Mouse (Mus musculus) right cerebral cortex, adult 2 months (tissue): ENCODE measurements at regions not wholly inside any gene's neighbourhood (a gene's known extent, or its start where the extent isn't known, plus 50 kb on each side); places are given as distances from the start of the nearest gene placed in this dataset.
A peak's percentile ranks its signal among the peaks of the same experiment; 100 is the strongest.

ENCODE experiments used
- DNase-seq, 2 experiments: peaks; one replicate each; pipeline ENCODE4 v3.0.0; 2021 to 2022; ENCODE audit warnings: low spot score in 2 of 2

DNA sequence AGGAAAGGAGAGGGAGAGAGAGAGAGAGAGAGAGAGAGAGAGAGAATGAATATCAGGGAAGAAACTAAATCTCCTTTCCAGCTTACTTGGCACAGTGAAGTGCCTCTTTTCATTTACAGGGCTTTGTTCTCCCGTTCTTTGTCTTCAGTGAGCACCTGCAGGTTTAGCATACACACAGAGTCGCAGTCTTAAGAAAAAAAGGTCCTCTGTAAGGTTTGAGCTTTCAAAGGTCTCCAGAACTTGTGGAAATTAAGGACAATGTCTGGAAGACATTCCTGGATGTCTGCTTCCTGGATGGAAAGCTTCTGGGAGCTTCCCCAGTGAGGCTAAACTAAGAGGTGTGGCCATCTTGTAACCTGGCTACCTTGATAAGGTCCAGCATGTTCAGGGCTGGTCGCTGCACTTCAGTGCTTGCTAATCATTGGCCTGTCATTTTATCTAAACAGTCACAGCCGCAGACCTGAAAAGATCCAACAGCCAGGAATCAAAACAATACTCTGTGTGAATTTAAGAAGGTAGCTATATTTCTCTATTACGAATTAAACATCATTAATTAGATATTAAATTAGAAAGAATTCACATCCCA, 113.1 kb upstream of the Ralgapa2 start:
- DNase-seq = no peak

DNA sequence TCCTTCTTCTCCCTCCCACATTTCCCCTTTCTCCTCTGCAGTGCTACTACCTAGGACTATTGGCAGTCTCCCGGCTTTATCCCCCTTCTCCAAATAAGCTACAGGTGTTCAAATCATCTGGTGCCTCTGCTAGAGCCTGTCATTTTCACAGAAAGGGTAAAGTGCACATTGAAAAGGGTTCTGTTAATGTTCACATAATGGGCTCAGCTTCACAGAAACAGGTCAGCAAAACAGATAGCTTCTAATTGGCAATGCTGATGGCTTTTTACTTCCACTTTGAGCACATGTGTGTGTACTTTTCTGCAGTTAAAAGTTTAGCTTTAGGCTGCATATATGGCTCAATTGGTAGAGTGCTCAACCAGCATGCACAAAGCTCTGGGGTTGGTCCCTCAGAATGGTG, 114.4 kb upstream of the Ralgapa2 start:
- no peak for DNase-seq

DNA sequence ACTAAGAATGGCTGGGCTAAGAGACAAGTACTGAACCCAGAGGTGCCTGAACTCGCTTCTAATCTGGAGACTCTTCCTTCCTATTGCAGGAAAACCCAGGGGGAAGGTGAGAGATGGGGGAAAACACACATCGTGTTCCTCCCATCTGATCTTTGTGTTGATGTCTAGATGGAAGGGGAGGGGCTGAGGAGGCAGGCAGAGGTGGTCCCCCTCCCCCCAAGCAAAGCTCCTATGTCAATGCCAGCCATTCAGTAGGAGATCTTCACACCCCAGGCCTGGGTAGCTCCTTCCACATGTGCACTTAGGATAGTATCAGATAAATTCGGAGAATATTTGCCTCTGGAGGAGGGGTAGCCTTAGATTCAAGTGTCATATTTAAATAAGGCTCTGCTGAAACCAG, 118.0 kb upstream of the Ralgapa2 start:
- no peak for DNase-seq

DNA sequence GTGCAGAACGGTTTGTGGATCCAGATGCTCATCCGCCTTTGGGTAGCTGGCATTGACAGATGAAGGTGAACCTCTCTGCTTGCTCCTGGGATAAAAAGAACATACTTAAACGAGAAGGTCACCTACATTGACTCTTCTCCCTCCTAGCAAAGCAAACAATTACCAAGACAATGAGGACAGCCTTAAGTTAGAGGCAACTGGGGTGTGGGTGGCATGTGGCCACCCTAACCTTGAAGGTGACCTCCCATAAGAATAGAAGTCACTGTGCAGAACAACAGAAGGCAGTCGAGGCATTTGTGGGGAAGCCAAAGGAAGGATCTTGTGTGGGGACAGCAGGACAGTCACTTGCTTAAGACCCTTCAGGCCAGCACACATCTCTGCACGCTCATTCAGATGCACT, 119.0 kb upstream of the Ralgapa2 start:
- DNase-seq = no peak

- peak; percentile 83 to 85 for DNase-seq
Measured at GRCm38 (mm10) chr2:146633329-146634070, 121.4 kb upstream of the Ralgapa2 start.

DNA sequence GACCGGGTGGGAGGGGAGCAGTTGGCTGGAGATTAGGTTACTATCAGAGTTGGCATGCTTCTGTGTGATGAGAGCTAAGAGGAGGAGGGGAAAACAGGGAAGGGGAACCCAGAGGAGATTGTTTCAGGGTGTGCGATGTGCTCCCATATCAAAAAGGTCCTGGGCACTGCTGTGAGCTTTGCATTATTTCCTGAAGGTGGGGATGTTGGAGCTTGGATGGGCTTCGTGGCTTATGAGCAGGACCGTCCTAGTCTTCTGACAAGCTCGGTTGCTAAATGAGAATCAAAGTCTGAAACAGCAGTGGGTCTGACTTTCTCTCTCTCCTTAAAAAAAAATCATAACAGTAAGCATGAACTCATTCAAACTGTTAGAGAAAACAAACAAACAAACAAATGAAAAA, 125.4 kb upstream of the Ralgapa2 start:
- no peak for DNase-seq

GRCm38 (mm10) chr2:146646237-146646972, 134.3 kb upstream of the Ralgapa2 start:
- DNase-seq = no peak

- DNase-seq = no peak
Measured at GRCm38 (mm10) chr2:146646973-146647282, 134.8 kb upstream of the Ralgapa2 start.

DNA sequence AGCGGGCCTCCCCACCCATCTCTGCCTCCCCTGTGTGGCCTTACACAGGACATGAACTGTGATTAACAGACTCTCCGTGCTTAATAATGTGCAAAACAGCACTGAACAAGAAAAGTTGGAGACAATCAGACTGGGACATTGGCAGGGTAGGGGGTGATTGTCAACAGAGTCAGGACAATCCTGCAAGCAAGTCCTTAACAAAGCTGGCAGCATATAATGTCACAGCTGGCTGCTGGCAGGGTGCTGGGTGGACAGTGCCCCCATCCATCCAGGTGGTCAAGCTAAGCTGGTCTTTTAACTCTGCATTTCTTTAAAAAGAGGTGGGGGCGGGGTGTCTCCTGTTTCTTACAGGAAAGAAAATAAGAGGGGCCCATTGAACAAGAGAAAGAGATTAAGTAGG, 149.2 kb upstream of the Ralgapa2 start:
- DNase-seq = no peak

GRCm38 (mm10) chr2:146672761-146673160, 160.6 kb upstream of the Ralgapa2 start:
- DNase-seq = no peak

GRCm38 (mm10) chr2:146681979-146682378, 169.8 kb upstream of the Ralgapa2 start:
- DNase-seq = no peak

DNA sequence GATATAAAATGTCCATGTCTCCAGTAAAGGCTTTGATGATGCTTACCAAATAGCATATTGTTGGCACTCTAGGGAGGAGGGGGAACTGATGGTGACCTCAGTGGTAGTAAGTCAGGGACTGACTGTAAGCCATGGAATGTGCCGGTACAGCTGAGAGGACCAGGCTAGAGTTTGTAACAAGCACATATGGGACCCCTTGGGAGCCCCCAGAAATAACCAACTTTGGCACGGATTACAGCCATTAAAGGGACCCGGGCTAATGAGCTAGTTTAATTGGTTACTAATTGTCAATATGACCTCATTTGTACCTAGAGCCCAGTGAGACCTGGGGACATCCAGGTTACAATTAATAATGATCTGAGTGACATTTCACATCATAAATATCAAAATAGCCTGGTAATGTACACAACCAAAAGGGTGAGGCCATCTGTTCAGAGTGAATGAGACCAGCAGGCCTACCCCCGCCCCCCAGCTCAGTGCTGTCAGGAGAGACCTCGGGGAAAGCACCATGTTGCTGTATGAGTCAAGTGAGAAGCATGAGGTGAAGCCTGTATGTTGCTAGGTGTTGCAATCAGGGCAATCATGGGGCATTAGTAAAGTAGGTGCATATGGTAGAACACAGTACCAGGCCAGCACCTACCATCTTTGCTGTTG, 169.7 kb upstream of the Kiz start:
- no peak for DNase-seq

GRCm38 (mm10) chr2:146688544-146688943, 167.1 kb upstream of the Kiz start:
- no peak for DNase-seq

GRCm38 (mm10) chr2:146693484-146693883, 162.2 kb upstream of the Kiz start:
- no peak for DNase-seq

GRCm38 (mm10) chr2:146694041-146694440, 161.6 kb upstream of the Kiz start:
- DNase-seq = no peak

GRCm38 (mm10) chr2:146696277-146696676, 159.4 kb upstream of the Kiz start:
- no peak for DNase-seq

DNA sequence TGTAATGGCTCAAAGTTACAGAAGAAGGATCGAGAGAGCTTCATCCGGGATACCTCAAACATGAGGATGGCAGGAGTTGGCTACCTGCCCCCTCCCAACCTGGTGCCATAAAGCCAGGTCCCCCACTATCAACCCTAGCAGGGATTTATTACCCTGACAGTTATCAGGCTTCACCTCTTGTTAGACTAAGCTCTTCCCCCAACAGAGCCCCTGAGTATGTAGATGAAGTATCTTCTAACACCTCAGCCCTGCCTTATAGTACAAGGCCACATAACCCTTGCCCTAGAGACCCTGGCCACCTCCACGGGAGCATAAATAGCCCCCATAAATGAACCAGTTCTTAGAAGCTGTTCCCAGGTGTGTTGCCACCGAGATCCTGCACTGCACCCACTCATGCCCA, 158.9 kb upstream of the Kiz start:
- DNase-seq = no peak

DNA sequence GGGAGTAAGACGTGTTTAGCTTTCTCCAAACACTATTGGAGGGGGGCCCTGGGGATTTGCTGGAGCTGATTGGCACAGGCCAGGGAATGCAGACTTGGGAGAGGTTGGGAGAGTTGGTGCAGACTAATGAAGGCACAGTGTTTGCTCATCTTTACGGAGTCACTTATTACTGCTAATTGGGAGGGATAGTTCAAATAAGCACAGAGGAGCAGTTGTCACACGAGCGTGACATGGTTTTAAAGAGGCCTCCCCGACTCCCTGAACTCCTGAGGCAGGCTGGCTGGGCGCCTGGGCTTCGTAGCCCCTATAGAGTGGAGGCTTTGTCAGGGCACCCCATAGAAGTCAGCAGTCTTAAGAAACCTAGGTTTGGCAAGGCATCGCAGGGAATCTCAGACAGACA, 145.0 kb upstream of the Kiz start:
- DNase-seq = no peak

GRCm38 (mm10) chr2:146721184-146721715, 134.4 kb upstream of the Kiz start:
- DNase-seq = no peak

DNA sequence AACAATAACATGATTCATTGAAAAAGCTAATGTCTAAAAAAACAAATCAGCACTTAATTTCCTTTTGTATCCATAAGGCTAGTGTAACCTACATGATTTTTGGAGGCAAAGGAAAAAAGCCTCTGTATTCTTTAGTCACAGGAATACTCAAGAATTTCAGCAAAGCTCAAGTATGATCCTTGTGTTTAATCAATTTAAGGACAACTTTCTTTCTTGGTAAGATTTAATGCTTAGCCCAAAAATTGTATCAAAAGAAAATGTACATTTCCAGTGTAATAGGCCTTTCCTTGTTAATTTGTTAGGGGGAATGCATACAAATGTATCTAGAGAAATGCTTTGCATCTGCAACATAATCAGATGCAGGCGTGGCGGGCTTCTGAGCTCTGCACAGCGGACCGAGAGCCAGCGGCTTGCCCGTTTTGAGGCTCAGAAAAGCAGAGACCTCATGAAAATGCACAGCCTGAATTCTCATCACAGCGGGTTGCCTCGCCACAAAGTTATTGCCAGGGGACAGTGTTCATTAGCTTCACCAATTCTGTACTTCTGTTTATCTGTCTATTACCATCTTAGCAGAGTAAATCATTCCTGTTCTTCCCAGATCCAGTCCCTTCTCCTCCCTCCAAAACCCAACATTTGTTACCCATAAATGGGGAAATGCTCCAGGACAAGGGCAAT, 133.2 kb upstream of the Kiz start:
- no peak for DNase-seq

GRCm38 (mm10) chr2:146723172-146723571, 132.5 kb upstream of the Kiz start:
- no peak for DNase-seq

GRCm38 (mm10) chr2:146723671-146724070, 132.0 kb upstream of the Kiz start:
- DNase-seq = no peak
